Mouse (Mus musculus) midbrain, embryonic 10.5 days (tissue): ENCODE data around the gene Cflar. TPM values are rescaled to one million over a fixed set of nuclear protein-coding genes. Genes with fewer than 3 reads are reported as not detected.
A peak's percentile ranks its signal among the peaks of the same experiment; 100 is the strongest.
"Not testable (repeated sequence)": the region's sequence is repeated elsewhere in the genome, so short reads cannot be mapped to it uniquely, and the experiment has no call there.

Experiments
- DNase-seq: peaks from one replicate; pipeline ENCODE4 v3.0.0-alpha.2; 2017; ENCODE audit warnings: low spot score
- H3K27ac ChIP-seq: fragments of 300-500 bp; sonication (generic); replicated peaks from 2 replicates; pipeline ENCODE4 v1.5.1; 2016; ENCODE audit warnings: mild to moderate bottlenecking
- H3K27me3 ChIP-seq: fragments of 300-500 bp; sonication (generic); 2 replicates; pipeline ENCODE4 v1.6.1; 2016; ENCODE audit warnings: low read depth, mild to moderate bottlenecking; ENCODE audit not compliant: poor library complexity, severe bottlenecking
- H3K36me3 ChIP-seq: fragments of 300-500 bp; sonication (generic); 2 replicates; pipeline ENCODE4 v1.6.1; 2016; ENCODE audit warnings: mild to moderate bottlenecking, moderate library complexity
- H3K4me1 ChIP-seq: fragments of 300-500 bp; sonication (generic); 2 replicates; pipeline ENCODE4 v1.6.1; 2016
- H3K4me3 ChIP-seq: fragments of 300-500 bp; sonication (generic); 2 replicates; pipeline ENCODE4 v1.5.1; 2016; ENCODE audit warnings: mild to moderate bottlenecking, moderate library complexity
- H3K9me3 ChIP-seq: fragments of 300-500 bp; sonication (generic); replicated peaks from 2 replicates; pipeline ENCODE4 v1.6.1; 2016; ENCODE audit warnings: mild to moderate bottlenecking
- WGBS: fragments of 180-500 bp; shearing (Covaris S2); methylation state at CpG from one replicate; pipeline ENCODE4 v1.1.7; 2016; 5-methylcytosine and 5-hydroxymethylcytosine counted together
- polyA plus RNA-seq: library from polyadenylated mRNA; unstranded; fragments of >200 nt; fragmentation: Nextera tagmentation; extraction: Ambion mirVana; gene quantifications from 2 replicates; pipeline ENCODE4 v1.2.1, GENCODE M21; 2016

Gene Cflar
- polyA plus RNA-seq, 1 experiment from 2014 or later = 24.5 TPM

GRCm38 (mm10) chr1:58746880-58747279 is 35.6 kb downstream of the Cflar start:
- 72% methylated on average over 9 of the region's 9 CpGs for WGBS
- Histone ChIP-seq H3K4me3 (no peak overlapping the region), H3K4me1 (no peaks in the 10 kb centered on the region), H3K36me3 (peaks cover 65% of the 10 kb centered on the region), H3K9me3 (no peaks in the 10 kb centered on the region), H3K27me3 (no peaks in the 10 kb centered on the region), H3K27ac (no peak overlapping the region)
- DNase-seq = peak; percentile 25

GRCm38 (mm10) chr1:58759451-58759850 is 48.1 kb downstream of the Cflar start:
- 95% methylated on average over 3 of the region's 3 CpGs for WGBS
- H3K27ac ChIP-seq = no peak overlapping the region
- no peak for DNase-seq
- H3K4me3 ChIP-seq = no peak overlapping the region
- no peaks in the 10 kb centered on the region for H3K27me3 ChIP-seq
- peaks cover 4% of the 10 kb centered on the region; the same call in 1 of the 2 replicates for H3K4me1 ChIP-seq
- peaks cover 14% of the 10 kb centered on the region for H3K36me3 ChIP-seq
- no peaks in the 10 kb centered on the region for H3K9me3 ChIP-seq

GRCm38 (mm10) chr1:58760581-58760980 is 49.3 kb downstream of the Cflar start:
- no peak overlapping the region for H3K4me3 ChIP-seq
- peaks cover 4% of the 10 kb centered on the region; the same call in 1 of the 2 replicates for H3K4me1 ChIP-seq
- no peaks in the 10 kb centered on the region for H3K27me3 ChIP-seq
- WGBS = 67% methylated on average over 1 of the region's 1 CpGs
- H3K9me3 ChIP-seq = no peaks in the 10 kb centered on the region
- no peak for DNase-seq
- H3K27ac ChIP-seq = no peak overlapping the region
- peaks cover 7% of the 10 kb centered on the region for H3K36me3 ChIP-seq

GRCm38 (mm10) chr1:58761391-58762275 is 50.3 kb downstream of the Cflar start:
- not testable (repeated sequence) for H3K27ac ChIP-seq, H3K4me1 ChIP-seq, H3K9me3 ChIP-seq, H3K4me3 ChIP-seq, H3K27me3 ChIP-seq, DNase-seq, H3K36me3 ChIP-seq
- WGBS = 74% methylated on average over 5 of the region's 5 CpGs

GRCm38 (mm10) chr1:58762576-58762975 is 51.3 kb downstream of the Cflar start:
- no peaks in the 10 kb centered on the region for H3K9me3 ChIP-seq
- H3K36me3 ChIP-seq = peaks cover 5% of the 10 kb centered on the region; the same call in 1 of the 2 replicates
- no peak for DNase-seq
- 76% methylated on average over 5 of the region's 5 CpGs for WGBS
- H3K27me3 ChIP-seq = no peaks in the 10 kb centered on the region
- H3K4me1 ChIP-seq = peaks cover 11% of the 10 kb centered on the region; the same call in 1 of the 2 replicates
- no peak overlapping the region for H3K27ac ChIP-seq
- H3K4me3 ChIP-seq = no peak overlapping the region

GRCm38 (mm10) chr1:58766446-58766845 is 55.1 kb downstream of the Cflar start:
- 77% methylated on average over 4 of the region's 4 CpGs for WGBS
- not testable (repeated sequence) for H3K4me3 ChIP-seq, H3K9me3 ChIP-seq, DNase-seq, H3K27ac ChIP-seq, H3K36me3 ChIP-seq, H3K27me3 ChIP-seq, H3K4me1 ChIP-seq

- Histone ChIP-seq H3K4me1 (peaks cover 7% of the 10 kb centered on the region; the same call in 1 of the 2 replicates), H3K27ac (no peak overlapping the region), H3K9me3 (no peaks in the 10 kb centered on the region), H3K27me3 (no peaks in the 10 kb centered on the region), H3K36me3 (no peaks in the 10 kb centered on the region), H3K4me3 (no peak overlapping the region)
- no peak for DNase-seq
Measured at GRCm38 (mm10) chr1:58769136-58769535, 57.8 kb downstream of the Cflar start.

- no peaks in the 10 kb centered on the region for H3K36me3 ChIP-seq
- no peak overlapping the region for H3K27ac ChIP-seq
- H3K4me3 ChIP-seq = no peak overlapping the region
- no peaks in the 10 kb centered on the region for H3K27me3 ChIP-seq
- no peak for DNase-seq
- H3K9me3 ChIP-seq = no peaks in the 10 kb centered on the region
- H3K4me1 ChIP-seq = peaks cover 7% of the 10 kb centered on the region; the same call in 1 of the 2 replicates
- 63% methylated on average over 9 of the region's 9 CpGs for WGBS
Measured at GRCm38 (mm10) chr1:58769701-58770100, 58.4 kb downstream of the Cflar start.

GRCm38 (mm10) chr1:58770111-58770720 is 58.9 kb downstream of the Cflar start:
- no peaks in the 10 kb centered on the region for H3K9me3 ChIP-seq
- no peak overlapping the region for H3K4me3 ChIP-seq
- H3K27ac ChIP-seq = no peak overlapping the region
- H3K27me3 ChIP-seq = no peaks in the 10 kb centered on the region
- no peaks in the 10 kb centered on the region for H3K36me3 ChIP-seq
- WGBS = 25% methylated on average over 7 of the region's 7 CpGs
- peaks cover 7% of the 10 kb centered on the region; the same call in 1 of the 2 replicates for H3K4me1 ChIP-seq
- peak; percentile 46 for DNase-seq

- no peak overlapping the region for H3K27ac ChIP-seq
- H3K9me3 ChIP-seq = no peaks in the 10 kb centered on the region
- no peak overlapping the region for H3K4me3 ChIP-seq
- no peaks in the 10 kb centered on the region for H3K27me3 ChIP-seq
- no peaks in the 10 kb centered on the region for H3K4me1 ChIP-seq
- H3K36me3 ChIP-seq = no peaks in the 10 kb centered on the region
- WGBS = 71% methylated on average over 3 of the region's 3 CpGs
- DNase-seq = no peak
Measured at GRCm38 (mm10) chr1:58772084-58772483, 60.8 kb downstream of the Cflar start.

GRCm38 (mm10) chr1:58773280-58773679 is 62.0 kb downstream of the Cflar start:
- H3K9me3 ChIP-seq = no peaks in the 10 kb centered on the region
- no peaks in the 10 kb centered on the region for H3K27me3 ChIP-seq
- no peak overlapping the region for H3K4me3 ChIP-seq
- no peaks in the 10 kb centered on the region for H3K36me3 ChIP-seq
- H3K27ac ChIP-seq = no peak overlapping the region
- H3K4me1 ChIP-seq = no peaks in the 10 kb centered on the region
- no peak for DNase-seq

- Histone ChIP-seq H3K4me3 (no peak overlapping the region), H3K9me3 (no peaks in the 10 kb centered on the region)
Measured at GRCm38 (mm10) chr1:58773905-58774304, 62.6 kb downstream of the Cflar start.

GRCm38 (mm10) chr1:58775361-58775760 is 64.1 kb downstream of the Cflar start:
- Histone ChIP-seq H3K36me3 (no peaks in the 10 kb centered on the region), H3K27me3 (no peaks in the 10 kb centered on the region), H3K4me3 (no peak overlapping the region), H3K4me1 (no peaks in the 10 kb centered on the region), H3K27ac (no peak overlapping the region), H3K9me3 (no peaks in the 10 kb centered on the region)
- 97% methylated on average over 5 of the region's 5 CpGs for WGBS
- no peak for DNase-seq

More at GRCm38 (mm10) chr1:58773905-58774304, 62.6 kb downstream of the Cflar start:
- H3K36me3 ChIP-seq = no peaks in the 10 kb centered on the region
- H3K27me3 ChIP-seq = no peaks in the 10 kb centered on the region
- 74% methylated on average over 2 of the region's 2 CpGs for WGBS
- no peak for DNase-seq
- H3K4me1 ChIP-seq = no peaks in the 10 kb centered on the region
- H3K27ac ChIP-seq = no peak overlapping the region
